Mouse (Mus musculus): ENCODE measurements around the gene Hsd17b2.

DNA sequence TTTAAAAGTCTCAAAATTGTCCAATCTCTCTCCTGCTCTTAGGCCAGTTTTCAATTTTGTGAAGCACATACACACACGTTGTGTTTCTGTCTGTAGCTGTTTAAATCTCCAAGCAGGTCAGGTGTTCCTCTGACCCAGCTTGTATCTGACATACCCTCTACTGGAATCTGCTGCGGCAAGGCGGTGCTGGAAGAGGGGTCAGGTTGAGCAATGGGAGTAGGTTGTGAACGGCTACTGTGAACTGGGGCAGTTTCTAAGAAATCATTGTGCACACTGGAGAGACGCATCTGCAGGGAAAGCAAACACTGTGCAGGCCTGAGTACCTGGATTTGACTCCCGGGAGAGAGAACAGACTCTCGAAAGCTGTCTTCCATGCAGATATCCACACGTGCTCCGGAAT, 25.2 kb upstream of the Hsd17b2 start:
- TF ChIP-seq POLR2A (IDR thresholded peaks at IDR 0.05; ENCODE audit: insufficient read depth, low read length) (no peak), CTCF (IDR thresholded peaks at IDR 0.05; ENCODE audit: low read depth, low read length) (no peak), EP300 (IDR thresholded peaks at IDR 0.05; ENCODE audit: insufficient read depth, low read depth, low read length) (no peak)

Measured in ES-Bruce4 (cell line).